Mouse (Mus musculus): Measurements from ENCODE around the gene Ache. TPM values are rescaled to one million over a fixed set of nuclear protein-coding genes. Genes with fewer than 3 reads are reported as not detected.
A peak's percentile ranks its signal among the peaks of the same experiment; 100 is the strongest.
"Not testable (repeated sequence)": the region's sequence is repeated elsewhere in the genome, so short reads cannot be mapped to it uniquely, and the experiment has no call there.

The Ache gene
- polyA plus RNA-seq, 1 experiment from 2014 or later: 9.6 TPM

- 20% methylated on average over 18 of the region's 18 CpGs for WGBS
- no peaks in the 10 kb centered on the region for H3K27me3 ChIP-seq (replicated peaks; ENCODE audit: control insufficient read depth, insufficient read depth, low read length)
- H3K4me3 ChIP-seq (ENCODE audit: low read depth, low read length): no peak overlapping the region
- ATAC-seq: peak; percentile 93
- peak overlapping the region; percentile 42 for H3K4me2 ChIP-seq (replicated peaks; ENCODE audit: low read depth)
- no peaks in the 10 kb centered on the region for H3K36me3 ChIP-seq (ENCODE audit: control insufficient read depth, insufficient read depth)
- H3K9ac ChIP-seq (ENCODE audit: low read depth, low read length): no peak overlapping the region
- H3K27ac ChIP-seq (ENCODE audit: low read depth, low read length): peak overlapping the region; percentile 80
- H3K9me3 ChIP-seq (ENCODE audit: control insufficient read depth): no peaks in the 10 kb centered on the region
- TF ChIP-seq CTCF (IDR thresholded peaks at IDR 0.05; ENCODE audit: low read depth): peak; percentile 79
- peaks cover 3% of the 10 kb centered on the region; the same call in 1 of the 2 replicates for H3K4me1 ChIP-seq (replicated peaks; ENCODE audit: control insufficient read depth, insufficient read depth, low read length)
Observed at GRCm38 (mm10) chr5:137277360-137278342, 9.7 kb upstream of the Ache start.

- not testable (repeated sequence) for H3K9me3 ChIP-seq (ENCODE audit: control insufficient read depth); H3K9ac ChIP-seq (ENCODE audit: low read depth, low read length); H3K4me3 ChIP-seq (ENCODE audit: low read depth, low read length); H3K27ac ChIP-seq (ENCODE audit: low read depth, low read length); H3K4me1 ChIP-seq (replicated peaks; ENCODE audit: control insufficient read depth, insufficient read depth, low read length); ATAC-seq; H3K4me2 ChIP-seq (replicated peaks; ENCODE audit: low read depth); H3K36me3 ChIP-seq (ENCODE audit: control insufficient read depth, insufficient read depth)
- WGBS: 74% methylated on average over 6 of the region's 6 CpGs
- H3K27me3 ChIP-seq (replicated peaks; ENCODE audit: control insufficient read depth, insufficient read depth, low read length): peaks cover 23% of the 10 kb centered on the region
Observed at GRCm38 (mm10) chr5:137284411-137284810, 2.9 kb upstream of the Ache start.

- Histone ChIP-seq H3K27me3 (replicated peaks; ENCODE audit: control insufficient read depth, insufficient read depth, low read length) (peaks cover 24% of the 10 kb centered on the region), H3K27ac (ENCODE audit: low read depth, low read length) (no peak overlapping the region), H3K9me3 (ENCODE audit: control insufficient read depth) (no peaks in the 10 kb centered on the region), H3K4me3 (ENCODE audit: low read depth, low read length) (no peak overlapping the region), H3K36me3 (ENCODE audit: control insufficient read depth, insufficient read depth) (no peaks in the 10 kb centered on the region), H3K4me1 (replicated peaks; ENCODE audit: control insufficient read depth, insufficient read depth, low read length) (peaks cover 8% of the 10 kb centered on the region), H3K4me2 (replicated peaks; ENCODE audit: low read depth) (no peak overlapping the region), H3K9ac (ENCODE audit: low read depth, low read length) (no peak overlapping the region)
- TF ChIP-seq CTCF (IDR thresholded peaks at IDR 0.05; ENCODE audit: low read depth): peak; percentile 87
- whole genome bisulfite sequencing: 69% methylated on average over 5 of the region's 5 CpGs
- no peak for ATAC-seq
Observed at GRCm38 (mm10) chr5:137285045-137285444, 2.3 kb upstream of the Ache start.

GRCm38 (mm10) chr5:137285986-137286385 lies 1.3 kb upstream of the Ache start:
- Histone ChIP-seq H3K36me3 (ENCODE audit: control insufficient read depth, insufficient read depth) (no peaks in the 10 kb centered on the region), H3K27me3 (replicated peaks; ENCODE audit: control insufficient read depth, insufficient read depth, low read length) (peaks cover 24% of the 10 kb centered on the region), H3K4me3 (ENCODE audit: low read depth, low read length) (no peak overlapping the region), H3K9ac (ENCODE audit: low read depth, low read length) (no peak overlapping the region), H3K27ac (ENCODE audit: low read depth, low read length) (no peak overlapping the region), H3K9me3 (ENCODE audit: control insufficient read depth) (no peaks in the 10 kb centered on the region), H3K4me2 (replicated peaks; ENCODE audit: low read depth) (no peak overlapping the region), H3K4me1 (replicated peaks; ENCODE audit: control insufficient read depth, insufficient read depth, low read length) (peaks cover 8% of the 10 kb centered on the region)
- WGBS: 20% methylated on average over 7 of the region's 7 CpGs
- no peak for ATAC-seq
- TF ChIP-seq CTCF (IDR thresholded peaks at IDR 0.05; ENCODE audit: low read depth): no peak

- WGBS: under 1% methylated on average over 16 of the region's 16 CpGs
- peak overlapping the region; percentile 50; the same call in 1 of the 2 replicates for H3K27ac ChIP-seq (ENCODE audit: low read depth, low read length)
- no peaks in the 10 kb centered on the region for H3K36me3 ChIP-seq (ENCODE audit: control insufficient read depth, insufficient read depth)
- peak; percentile 68 for ATAC-seq
- H3K4me1 ChIP-seq (replicated peaks; ENCODE audit: control insufficient read depth, insufficient read depth, low read length): peaks cover 8% of the 10 kb centered on the region
- no peaks in the 10 kb centered on the region for H3K9me3 ChIP-seq (ENCODE audit: control insufficient read depth)
- H3K4me3 ChIP-seq (ENCODE audit: low read depth, low read length): peak overlapping the region; percentile 27
- no peak overlapping the region for H3K9ac ChIP-seq (ENCODE audit: low read depth, low read length)
- peak overlapping the region; percentile 77 for H3K4me2 ChIP-seq (replicated peaks; ENCODE audit: low read depth)
- H3K27me3 ChIP-seq (replicated peaks; ENCODE audit: control insufficient read depth, insufficient read depth, low read length): peaks cover 24% of the 10 kb centered on the region
- peak; percentile 91 for TF ChIP-seq CTCF (IDR thresholded peaks at IDR 0.05; ENCODE audit: low read depth)
Observed at GRCm38 (mm10) chr5:137286655-137287031, 676 bp upstream of the Ache start.

GRCm38 (mm10) chr5:137287953-137288743 lies 829 bp downstream of the Ache start:
- Histone ChIP-seq H3K4me3 (ENCODE audit: low read depth, low read length) (peak overlapping the region; percentile 41), H3K27me3 (replicated peaks; ENCODE audit: control insufficient read depth, insufficient read depth, low read length) (peaks cover 24% of the 10 kb centered on the region), H3K4me2 (replicated peaks; ENCODE audit: low read depth) (peak overlapping the region; percentile 77), H3K9ac (ENCODE audit: low read depth, low read length) (0 out of 2 replicates have a peak overlapping the region, but pooled peaks have one; percentile 45), H3K27ac (ENCODE audit: low read depth, low read length) (no peak overlapping the region; the same call in 1 of the 2 replicates), H3K4me1 (replicated peaks; ENCODE audit: control insufficient read depth, insufficient read depth, low read length) (peaks cover 10% of the 10 kb centered on the region), H3K9me3 (ENCODE audit: control insufficient read depth) (no peaks in the 10 kb centered on the region), H3K36me3 (ENCODE audit: control insufficient read depth, insufficient read depth) (no peaks in the 10 kb centered on the region)
- under 1% methylated on average over 56 of the region's 65 CpGs for WGBS
- no peak for TF ChIP-seq CTCF (IDR thresholded peaks at IDR 0.05; ENCODE audit: low read depth)
- ATAC-seq: no peak
